Mouse (Mus musculus) fat pad, adult 2 months (tissue): Measurements from ENCODE around the gene D16Ertd472e.

Experiments used
- DNase-seq: peaks from one replicate; pipeline ENCODE4 v3.0.0-alpha.2; 2011; ENCODE audit warnings: low read depth, low spot score; ENCODE audit errors: extremely low read depth

D16Ertd472e gene

DNA sequence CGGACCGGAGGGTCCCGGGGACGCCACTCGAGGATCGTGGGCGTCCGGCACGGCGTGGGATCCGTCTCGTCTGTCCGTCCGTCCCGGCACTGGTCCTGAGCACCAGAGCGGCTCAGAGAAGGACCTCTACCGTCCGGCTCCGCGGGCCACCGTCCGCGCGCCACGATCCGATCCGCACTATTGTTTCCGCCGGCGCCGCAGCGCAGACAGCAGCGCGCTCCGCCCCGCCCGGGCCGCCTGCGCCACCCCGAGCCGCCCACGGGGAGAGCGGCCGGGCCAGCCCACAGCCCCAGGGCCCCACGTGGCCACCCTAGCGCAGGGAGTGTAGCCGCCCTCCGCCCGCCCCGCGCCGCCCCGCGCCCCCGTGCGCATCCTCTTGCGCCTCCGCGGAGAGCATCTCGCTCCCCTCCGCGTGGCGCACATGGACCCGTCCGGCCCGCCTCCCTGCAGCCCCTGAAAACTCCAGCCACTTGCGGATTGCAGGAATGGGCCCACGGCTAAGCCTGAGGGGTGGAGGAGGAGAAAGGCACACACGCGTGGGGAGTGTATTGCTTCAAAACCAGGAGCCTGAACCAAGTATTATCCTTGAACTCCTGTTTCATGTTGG, at the start of gene D16Ertd472e:
D16Ertd472e (minus strand) TSS at position 231 of the 607 bp plus-strand sequence.
- no peak for DNase-seq

DNA sequence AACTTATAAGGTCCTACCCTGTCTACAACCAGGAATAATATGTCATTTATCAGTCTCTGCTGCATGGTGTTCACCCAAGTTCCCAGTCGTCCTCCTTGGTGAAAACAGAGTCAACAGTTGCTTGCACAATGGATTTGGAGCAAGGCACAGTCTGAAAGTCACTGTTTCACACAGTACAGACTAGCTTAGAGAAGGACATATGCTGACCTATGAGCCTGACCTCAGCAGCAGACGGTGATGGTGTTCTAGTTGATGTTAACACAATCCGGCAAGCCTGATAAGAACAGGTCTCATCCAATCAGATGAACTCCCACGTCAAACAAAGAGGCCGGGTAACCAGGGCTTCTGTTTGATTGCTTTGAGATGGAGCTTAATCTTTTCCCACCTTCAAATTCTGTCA, 46.2 kb upstream of the D16Ertd472e start:
- no peak for DNase-seq

DNA sequence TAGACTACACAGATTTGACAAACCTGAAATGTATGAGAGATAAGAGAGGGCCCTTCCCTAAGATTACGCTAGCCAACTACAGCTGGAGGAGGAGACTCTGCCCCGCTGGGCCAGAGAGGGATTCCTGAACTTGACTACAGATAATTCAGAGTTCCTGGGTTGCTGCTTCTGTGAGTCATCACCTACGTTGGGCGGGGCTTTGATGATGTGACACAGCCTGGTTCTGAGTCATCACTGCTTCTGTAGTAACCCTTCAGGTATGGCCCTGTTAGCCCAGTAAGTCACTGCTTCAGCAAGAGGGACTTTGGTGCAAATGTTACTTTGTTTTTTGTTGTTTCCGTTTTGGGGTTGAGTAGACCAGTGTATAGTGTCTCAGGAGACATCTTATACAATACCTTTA, 42.9 kb upstream of the D16Ertd472e start:
- no peak for DNase-seq

DNA sequence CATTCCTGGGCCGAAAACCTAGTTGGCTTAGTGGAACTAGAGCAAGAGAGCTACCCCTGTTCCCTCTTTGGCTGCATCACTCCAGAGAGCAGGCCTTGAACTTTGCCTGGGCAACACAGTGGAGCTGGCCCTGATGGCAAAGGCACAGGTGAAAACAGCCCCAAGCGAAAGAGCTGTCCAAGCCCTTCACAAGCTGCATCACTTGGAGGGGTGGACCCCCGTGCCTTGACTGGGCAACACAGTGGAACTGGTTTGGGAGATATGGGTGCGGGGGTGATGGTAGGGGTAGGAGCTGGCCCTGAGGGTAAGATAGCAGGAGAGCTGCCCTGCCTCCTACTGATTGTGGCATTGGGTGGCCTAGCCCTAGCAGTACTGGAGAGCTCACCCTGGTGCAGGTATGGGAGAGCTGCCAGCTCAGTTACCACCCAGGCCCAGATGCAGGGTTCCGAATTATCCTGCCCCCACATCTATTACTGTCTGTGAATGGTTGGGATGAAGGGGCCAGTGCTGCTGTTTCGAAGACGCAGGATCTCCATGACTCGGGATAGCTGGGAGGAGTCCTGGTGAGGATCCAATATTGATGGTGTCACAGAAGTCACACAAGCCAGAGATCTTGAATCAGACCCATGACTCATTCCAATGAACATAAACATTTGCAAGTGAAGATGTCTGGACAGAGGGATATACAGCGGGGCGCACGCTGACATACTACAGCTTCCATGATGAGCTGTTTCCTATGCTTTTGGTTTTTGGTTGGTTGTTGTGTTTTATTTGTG, 41.4 kb upstream of the D16Ertd472e start:
- no peak for DNase-seq

DNA sequence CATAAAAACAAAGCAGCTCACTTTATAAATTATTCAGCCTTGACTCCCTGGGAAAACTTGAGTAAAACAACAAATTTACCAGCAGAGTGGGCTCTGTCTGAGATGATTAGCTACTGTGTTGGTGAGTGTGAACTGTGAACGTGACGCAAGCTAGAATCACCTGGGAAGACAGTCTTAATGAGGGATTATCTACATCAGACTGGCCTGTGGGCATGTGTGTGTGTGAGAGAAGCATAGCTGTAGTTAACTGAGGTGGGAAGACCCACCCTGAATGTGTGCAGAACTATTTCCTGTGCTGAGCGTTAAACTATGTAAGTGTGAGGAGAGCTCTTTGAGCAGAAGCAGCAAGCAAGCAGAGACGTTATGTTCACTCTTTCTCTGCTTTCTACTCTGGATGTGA, 29.7 kb upstream of the D16Ertd472e start:
- DNase-seq, result no peak

DNA sequence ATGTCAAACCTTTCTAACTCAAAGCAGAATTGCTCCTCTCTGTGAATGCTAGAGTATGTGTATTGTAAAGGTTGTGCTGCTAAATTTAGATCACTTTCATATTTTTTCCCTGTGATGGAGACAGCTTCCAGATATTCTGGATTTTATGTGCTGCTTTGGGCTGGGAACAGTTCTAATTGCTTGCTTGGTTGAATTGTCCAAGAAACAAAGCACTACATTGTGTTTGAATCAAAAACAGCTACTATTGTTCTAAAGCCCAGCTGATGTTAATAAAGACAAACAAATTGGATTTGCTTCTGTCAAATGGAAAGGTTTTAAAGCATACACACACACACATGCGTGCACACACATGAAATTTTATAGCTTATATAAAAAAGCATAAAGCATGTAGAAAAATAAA, 22.4 kb upstream of the D16Ertd472e start:
- DNase-seq, result no peak

DNA sequence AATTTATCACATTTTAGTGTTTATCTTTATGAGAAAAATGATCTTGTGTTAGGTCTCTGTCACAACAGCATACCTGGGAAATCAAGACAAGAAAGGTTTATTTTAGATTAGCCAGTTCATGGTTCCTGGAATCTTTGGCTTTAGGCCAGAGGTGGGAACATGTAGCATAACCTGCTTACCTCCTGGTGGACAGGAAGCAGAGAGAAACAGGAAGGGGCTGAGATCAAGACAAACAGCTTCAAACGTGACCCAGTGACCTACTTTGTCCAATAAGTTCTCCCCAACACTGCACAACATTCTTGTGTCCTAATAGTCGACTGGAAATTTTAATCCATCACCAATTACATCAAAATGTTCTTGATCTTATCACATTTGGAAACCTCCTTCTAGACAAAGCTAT, 19.9 kb upstream of the D16Ertd472e start:
- DNase-seq, result no peak

DNA sequence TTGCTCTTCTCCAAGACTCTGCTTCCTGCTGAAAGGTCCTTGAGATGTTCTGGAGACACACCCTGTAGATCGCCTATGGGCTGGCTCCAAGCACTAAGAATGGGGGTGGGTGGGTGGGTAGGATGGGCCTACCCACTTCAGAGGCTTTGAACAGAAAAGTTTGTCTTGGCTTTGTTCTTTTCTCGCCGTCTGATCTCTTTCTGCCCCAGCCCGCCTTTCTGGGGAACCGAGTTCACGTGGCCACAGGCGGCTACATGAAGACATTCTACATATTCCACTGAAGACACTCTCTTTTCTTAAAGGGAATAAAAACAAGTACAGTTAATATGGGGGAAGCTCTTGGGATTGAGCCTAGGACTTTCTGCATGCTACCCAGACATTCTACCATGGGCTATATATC, 19.3 kb upstream of the D16Ertd472e start:
- DNase-seq, result no peak

DNA sequence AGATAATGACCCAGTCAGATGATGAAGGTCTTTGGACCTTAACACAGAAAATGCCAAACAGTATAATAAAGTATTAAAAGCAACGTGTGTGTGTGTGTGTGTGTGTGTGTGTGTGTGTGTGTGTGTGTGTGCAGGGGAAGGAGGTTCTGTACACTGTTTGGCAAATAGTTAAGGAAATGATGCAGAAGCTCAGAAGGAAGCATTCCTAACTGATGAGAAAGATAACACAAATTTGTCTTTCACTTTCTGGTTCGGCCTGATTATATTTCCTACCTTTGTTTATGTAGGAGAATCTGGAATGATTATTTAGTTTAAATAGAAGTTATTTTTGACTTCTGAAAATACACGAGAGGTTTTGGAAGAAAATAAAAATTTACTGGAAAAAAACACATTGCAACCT, 17.6 kb upstream of the D16Ertd472e start:
- no peak for DNase-seq

DNA sequence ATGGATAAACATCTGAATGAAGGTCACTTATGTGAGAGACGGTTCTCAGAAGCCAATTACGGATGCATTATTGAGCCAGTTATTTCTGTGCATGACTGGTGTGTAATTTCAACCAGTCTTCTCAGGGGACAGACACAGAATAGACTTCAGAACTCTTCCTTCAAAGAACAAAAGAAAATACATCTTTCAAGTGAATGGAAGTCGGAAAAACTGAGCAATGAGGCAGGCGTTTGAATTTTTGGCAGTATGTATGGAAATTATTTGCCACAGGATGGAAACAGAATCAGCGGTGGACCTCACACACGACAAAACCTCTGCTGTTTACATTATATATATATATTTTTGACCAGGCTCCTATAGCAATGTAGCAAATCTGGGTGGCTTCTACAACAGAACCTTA, 14.6 kb upstream of the D16Ertd472e start:
- no peak for DNase-seq

DNA sequence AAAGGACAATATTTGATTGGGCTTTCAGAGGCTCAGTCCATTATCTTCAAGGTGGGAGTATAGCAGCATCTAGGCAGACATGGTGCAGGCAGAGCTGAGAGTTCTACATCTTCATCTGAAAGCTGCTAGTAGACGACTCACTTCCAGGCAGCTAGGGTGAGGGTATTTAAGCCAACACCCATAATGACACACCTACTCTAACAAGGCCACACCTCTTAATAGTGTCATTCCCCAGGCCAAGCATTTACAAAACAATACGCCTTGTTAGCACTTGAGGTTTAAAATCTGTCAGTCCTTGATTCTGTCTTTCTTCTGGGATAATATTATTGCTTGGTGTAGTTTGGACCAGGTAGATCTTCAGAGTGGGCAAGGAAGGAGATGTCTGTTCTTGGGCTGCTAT, 12.3 kb upstream of the D16Ertd472e start:
- no peak for DNase-seq

DNA sequence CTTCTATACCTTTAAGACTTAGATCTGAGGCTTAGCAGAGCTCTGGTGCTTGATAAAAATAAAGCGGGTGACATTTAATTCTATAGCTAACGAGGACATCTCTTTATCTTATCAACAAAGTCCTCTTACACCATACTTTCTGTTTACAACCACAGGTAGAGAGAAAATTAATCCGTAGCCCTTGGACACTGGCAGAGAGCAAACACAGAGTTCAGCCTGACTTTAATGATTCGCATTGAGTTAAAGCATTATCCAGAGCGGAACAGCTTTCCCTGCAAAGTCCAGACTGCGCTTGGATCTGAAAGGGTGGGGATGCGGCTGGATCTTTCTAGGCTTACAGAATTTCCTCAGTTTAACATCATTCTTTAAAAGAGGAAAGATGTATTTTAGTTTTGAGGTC, 10.1 kb upstream of the D16Ertd472e start:
- no peak for DNase-seq

DNA sequence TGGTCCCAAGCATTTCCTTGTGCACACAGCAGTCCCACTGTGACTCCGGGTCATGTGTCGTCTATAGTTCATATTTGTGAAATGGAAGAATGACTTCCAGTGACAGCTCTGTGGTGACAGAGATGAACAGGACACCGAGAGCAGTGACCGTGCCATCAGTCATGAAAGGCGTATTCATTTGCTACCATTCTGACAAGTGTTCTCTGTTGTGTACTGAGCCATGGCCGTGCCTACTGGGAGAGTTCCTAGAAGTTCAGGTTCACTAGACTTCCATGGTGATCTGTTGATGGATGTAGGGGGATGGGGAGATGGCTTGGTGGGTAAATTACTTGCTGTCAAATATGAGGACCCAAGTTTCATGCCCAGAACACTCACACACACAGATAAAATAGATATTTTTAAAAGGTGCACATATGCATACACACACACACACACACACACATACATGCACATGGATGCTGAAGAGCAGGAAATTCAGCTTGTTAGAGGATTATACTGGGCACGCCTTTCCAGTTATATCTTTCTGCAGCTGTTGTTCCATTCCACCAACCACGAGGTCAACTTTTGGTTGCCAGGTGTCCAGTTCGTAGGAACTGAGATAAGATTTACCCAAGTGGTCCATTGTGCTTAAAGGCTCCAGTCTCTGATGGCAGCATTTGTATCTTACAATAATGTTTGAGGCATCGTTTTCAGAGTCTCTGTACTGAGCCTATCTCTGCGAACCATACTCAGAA, 9.3 kb upstream of the D16Ertd472e start:
- no peak for DNase-seq

DNA sequence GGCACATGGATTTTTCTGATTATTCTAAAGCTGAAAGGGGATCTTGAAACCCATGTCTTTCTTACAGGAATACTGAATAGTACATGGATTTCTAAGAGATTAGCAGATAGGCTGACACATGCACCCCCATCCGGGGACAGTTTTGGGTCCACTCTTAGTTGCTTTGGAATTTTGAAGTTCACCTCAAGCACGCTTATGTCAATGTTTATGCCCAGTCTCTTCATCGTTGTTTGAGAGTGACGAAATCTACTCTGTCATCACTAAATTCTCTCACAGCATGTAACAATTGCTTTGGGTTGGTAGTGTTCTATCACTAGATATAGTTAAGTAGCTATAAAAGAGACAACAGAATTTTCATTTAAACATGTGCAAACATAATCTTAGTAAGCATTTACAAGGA, 8.7 kb upstream of the D16Ertd472e start:
- no peak for DNase-seq

DNA sequence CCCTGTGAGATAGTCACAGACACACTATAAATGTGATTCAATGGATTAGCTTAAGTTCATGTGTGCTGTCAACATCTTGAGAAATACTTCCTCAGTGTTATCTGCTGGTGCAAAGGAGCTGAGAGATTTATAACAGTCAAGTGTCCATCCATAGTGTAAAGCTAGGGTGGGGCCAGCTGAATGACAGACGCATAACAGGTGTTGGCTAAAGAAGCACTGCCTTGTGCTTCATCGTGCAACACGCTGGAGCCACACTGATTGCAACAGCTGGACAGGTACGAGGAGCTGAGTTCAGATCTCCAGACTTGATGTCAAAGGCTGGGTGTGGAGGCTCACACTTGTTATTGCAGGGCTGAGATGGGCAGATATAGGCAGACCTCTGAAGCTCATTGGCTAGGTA, 7.5 kb upstream of the D16Ertd472e start:
- DNase-seq, result no peak

DNA sequence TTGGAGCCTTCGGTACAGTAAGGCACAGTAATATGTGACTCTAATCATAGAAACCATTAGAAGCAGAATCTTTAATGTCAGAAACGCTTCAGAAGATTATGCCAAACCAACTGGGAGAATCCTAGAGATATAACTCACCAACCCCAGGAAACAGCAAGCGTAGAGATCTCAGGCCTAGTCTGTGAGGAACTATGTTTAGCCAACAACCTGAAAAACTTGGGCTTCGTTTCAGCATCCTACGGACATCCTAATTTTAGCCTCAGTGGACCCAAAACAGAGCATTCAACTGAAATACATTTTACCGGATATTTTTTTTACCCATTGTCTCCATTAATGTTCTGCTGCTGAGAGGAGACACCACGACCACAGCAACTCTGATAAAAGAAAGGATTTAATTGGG, 3.9 kb upstream of the D16Ertd472e start:
- DNase-seq, result no peak

DNA sequence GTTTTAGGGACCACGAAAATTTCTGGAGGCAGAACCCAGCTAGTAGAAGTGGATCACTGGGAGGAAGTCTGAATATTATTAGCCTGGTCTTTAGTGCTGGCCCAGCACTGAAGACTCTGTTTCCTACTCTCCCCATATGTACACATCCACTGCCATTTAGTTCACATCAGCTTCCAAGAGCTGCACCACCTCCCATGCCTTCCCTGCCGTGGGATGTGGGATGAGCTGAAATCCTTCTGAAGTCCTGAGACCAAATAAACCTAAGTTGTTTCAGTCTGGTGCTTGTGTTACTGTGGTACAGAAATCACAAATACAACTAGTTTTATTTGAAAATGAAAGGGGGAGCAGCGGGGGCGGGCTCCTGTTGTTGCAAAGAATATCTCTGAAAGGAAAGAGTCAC, 2.9 kb upstream of the D16Ertd472e start:
- no peak for DNase-seq

DNA sequence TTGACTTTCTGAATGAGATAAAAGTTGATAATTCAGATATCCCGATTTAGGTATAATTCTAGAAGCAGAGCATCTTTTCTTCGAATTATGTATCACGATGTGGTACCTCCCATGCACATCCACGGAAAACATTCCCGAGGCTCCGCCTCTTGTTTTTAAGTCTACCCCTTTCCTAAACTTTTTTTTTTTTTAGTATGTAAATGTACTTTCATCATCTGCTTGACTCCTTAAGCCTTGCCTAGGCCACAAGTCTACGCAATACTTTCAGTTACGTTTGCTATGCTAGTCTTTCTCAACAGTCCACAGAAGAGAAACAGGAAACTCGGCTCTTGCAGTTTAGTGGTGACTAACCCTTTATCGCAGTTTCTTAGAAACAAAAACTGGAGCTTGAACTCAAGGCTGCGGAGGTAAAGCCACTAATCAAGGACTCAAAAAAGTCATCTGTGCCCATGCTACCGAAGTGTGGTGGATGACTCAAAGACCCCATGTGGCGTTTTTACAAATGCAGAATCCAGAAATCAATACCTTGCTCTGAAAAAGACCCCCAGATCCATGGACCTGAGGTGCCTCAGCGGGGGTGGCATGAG, 670 bp upstream of the D16Ertd472e start:
- DNase-seq, result peak; percentile 68

DNA sequence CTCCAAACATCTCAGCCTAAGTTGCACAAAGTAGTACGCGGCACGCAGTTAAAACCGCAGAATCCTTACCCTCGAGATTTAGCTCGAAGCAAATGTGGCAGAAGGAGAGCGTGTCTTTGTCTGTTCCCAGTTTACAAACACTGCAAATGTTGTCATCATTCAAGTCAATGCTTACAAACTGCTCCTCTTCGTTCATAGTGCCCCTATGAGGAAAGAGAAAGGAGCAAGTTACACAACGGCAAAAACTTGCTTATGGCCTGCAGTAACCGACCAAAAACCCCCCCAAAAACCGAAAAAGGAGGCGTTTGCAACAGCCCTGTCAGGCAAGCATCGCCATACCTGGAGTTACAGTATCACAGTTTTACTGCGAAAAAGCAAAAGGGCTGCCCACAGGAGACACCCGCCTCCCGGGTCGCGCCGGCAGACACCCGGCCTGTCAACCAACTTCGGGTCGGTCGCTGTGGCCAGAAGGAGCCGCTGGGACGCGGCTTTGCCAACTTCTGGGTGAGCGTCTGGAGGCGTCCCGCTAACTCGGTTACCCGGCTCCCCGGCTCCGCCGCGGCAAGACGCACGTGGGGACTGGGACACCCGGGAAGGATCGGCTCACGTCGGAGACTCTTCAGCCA, 543 bp downstream of the D16Ertd472e start:
- no peak for DNase-seq

DNA sequence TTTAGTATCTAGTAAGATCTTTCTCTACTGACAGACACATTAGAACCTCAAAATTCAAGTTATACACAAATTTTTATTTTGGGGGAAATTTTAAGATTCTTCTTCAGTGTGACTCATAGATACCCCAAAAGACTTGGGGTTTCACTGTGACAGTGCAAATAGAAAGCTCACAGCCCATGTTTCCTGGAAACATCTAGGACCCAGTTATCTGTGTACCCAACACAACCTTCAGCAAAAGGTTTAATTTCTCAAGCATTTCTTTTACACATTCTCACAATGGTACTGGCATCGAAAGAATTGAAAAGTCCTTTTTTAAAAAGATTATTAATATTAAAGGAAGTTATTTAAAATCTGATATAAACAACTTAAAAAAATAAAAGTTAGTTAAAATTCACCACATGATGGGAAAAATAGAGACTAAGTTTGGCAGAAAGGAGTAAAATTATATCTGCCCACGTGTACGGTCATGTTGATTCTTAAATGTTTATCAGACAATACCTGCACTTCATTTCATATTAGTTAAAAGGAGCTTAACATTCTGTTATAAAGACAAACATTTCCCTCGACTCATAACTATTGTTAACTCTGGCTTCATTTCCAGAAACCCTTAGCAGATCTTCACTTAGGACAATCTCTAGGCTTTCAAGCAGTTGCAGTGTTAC, 1.2 kb downstream of the D16Ertd472e start:
- no peak for DNase-seq

DNA sequence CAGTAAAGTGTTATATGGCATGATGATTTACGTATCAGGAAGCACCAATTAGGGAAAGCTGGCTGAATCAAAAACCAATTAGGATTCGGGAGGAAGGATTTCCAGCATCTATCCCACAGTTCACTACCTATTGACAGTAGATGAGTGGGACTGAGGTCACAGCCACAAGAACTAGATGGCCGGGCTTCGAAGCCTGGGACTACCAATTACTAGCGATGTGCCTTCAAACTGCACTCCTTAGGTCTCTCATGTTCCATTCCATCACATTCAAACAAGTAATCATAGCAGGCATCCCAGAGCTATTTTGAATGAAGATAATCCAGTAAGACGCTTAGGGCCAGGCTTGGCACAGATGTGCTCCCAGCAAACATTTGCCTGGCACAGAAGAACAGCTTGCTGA, 2.3 kb downstream of the D16Ertd472e start:
- no peak for DNase-seq
